Mouse (Mus musculus): ENCODE measurements around the gene Wasf3. TPM values are rescaled to one million over a fixed set of nuclear protein-coding genes. Genes with fewer than 3 reads are reported as not detected.
A peak's percentile ranks its signal among the peaks of the same experiment; 100 is the strongest.

The Wasf3 gene
- polyA plus RNA-seq, 1 experiment from 2014 or later, result 19.0 TPM

- DNase-seq (ENCODE audit: low read depth, low spot score) (no peak), ATAC-seq (no peak)
- ChIA-PET POLR2A (no interaction called here), CTCF (no interaction called here)
- in situ Hi-C loops (cut with MboI; ENCODE audit: low pct_unique_long_range_greater_than_20kb), result no loop called here
- TF ChIP-seq CTCF (IDR thresholded peaks at IDR 0.05), result no peak
- no peaks in the 10 kb centered on the region for H3K27me3 ChIP-seq
These were observed 16.4 kb upstream of the Wasf3 start for GRCm38 (mm10) chr5:146368356-146368755.

- ATAC-seq, result no peak
- CTCF ChIA-PET, result no interaction called here
- DNase-seq (ENCODE audit: low read depth, low spot score), result no peak
- no peak for TF ChIP-seq CTCF (IDR thresholded peaks at IDR 0.05)
- H3K27me3 ChIP-seq, result no peaks in the 10 kb centered on the region
- in situ Hi-C loops (cut with MboI; ENCODE audit: low pct_unique_long_range_greater_than_20kb), result no loop called here
- POLR2A ChIA-PET, result interaction anchor here (1.0 kb wide), 1 partner anchor 19 kb away, joined by 3 read pairs; no protein-coding TSS in a partner anchor
These were observed 15.8 kb upstream of the Wasf3 start for GRCm38 (mm10) chr5:146368971-146369370.

GRCm38 (mm10) chr5:146370794-146371193, 14.0 kb upstream of the Wasf3 start:
- in situ Hi-C loops (cut with MboI; ENCODE audit: low pct_unique_long_range_greater_than_20kb), result no loop called here
- TF ChIP-seq CTCF (IDR thresholded peaks at IDR 0.05), result no peak
- DNase-seq (ENCODE audit: low read depth, low spot score), result no peak
- no peaks in the 10 kb centered on the region for H3K27me3 ChIP-seq
- no peak for ATAC-seq
- CTCF ChIA-PET, result interaction anchor here (1.0 kb wide), 1 partner anchor 14 kb away, joined by 3 read pairs; the partner anchor contains the start of gene Wasf3
- POLR2A ChIA-PET, result no interaction called here

DNA sequence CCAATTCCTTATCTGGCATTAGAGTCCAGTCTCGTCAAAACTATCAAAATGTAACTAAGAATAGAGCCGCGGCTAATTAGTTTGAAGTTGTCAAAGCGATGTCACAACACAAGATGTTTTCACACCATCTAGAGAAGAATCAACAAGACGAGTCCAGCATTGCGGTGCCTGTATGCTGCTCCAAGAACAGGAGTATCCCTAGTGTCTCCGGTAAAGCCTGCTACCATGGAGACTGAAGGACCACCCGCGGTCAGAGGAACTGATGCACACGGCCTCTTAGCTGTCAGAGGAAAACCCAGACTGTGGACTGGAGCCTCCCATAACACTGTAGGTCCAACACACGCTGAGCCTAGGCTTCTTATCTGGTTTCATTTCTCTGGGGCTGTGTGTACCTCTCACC, 11.5 kb upstream of the Wasf3 start:
- ChIA-PET POLR2A (no interaction called here), CTCF (interaction anchor here (0.6 to 1.3 kb wide), 3 partner anchors 9 to 71 kb away, joined by 3 to 4 read pairs (median 4); no protein-coding TSS in a partner anchor)
- DNase-seq (ENCODE audit: low read depth, low spot score), result no peak
- H3K27me3 ChIP-seq, result no peaks in the 10 kb centered on the region
- no peak for TF ChIP-seq CTCF (IDR thresholded peaks at IDR 0.05)
- in situ Hi-C loops (cut with MboI; ENCODE audit: low pct_unique_long_range_greater_than_20kb), result no loop called here
- ATAC-seq, result no peak

DNA sequence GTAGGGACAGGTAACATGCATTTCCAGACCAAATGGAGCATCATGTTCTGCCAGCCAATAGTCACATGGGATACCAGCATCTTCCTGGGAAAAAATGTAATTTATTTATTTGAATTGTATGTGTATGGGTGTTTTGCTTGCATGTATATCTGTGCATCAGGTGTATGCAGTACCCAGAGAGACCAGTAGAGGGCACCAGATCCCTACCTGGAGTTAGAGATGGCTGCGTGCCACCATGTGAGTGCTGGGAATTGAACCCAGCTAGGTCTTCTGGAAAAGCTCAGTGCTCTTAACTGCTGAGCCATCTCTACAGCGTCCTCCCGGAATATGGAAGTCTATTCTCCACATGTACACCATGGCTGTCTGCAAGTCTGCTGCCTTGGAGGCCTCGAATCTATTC, 8.2 kb upstream of the Wasf3 start:
- in situ Hi-C loops (cut with MboI; ENCODE audit: low pct_unique_long_range_greater_than_20kb), result loop anchor here (5.0 to 25.0 kb wide), 2 partner anchors 101 to 486 kb away; no protein-coding TSS in a partner anchor
- DNase-seq (ENCODE audit: low read depth, low spot score) (no peak), ATAC-seq (no peak)
- H3K27me3 ChIP-seq, result peaks cover 10% of the 10 kb centered on the region
- TF ChIP-seq CTCF (IDR thresholded peaks at IDR 0.05), result peak; percentile 77
- ChIA-PET CTCF (no interaction called here), POLR2A (no interaction called here)

GRCm38 (mm10) chr5:146380041-146380440, 4.7 kb upstream of the Wasf3 start:
- CTCF ChIA-PET, result interaction anchor here (1.2 kb wide), 1 partner anchor 41 kb away, joined by 3 read pairs; no protein-coding TSS in a partner anchor
- POLR2A ChIA-PET, result no interaction called here
- TF ChIP-seq CTCF (IDR thresholded peaks at IDR 0.05), result no peak
- ATAC-seq (no peak), DNase-seq (ENCODE audit: low read depth, low spot score) (no peak)
- peaks cover 10% of the 10 kb centered on the region for H3K27me3 ChIP-seq
- in situ Hi-C loops (cut with MboI; ENCODE audit: low pct_unique_long_range_greater_than_20kb), result loop anchor here (25.0 kb wide), 1 partner anchor 482 kb away; no protein-coding TSS in a partner anchor

DNA sequence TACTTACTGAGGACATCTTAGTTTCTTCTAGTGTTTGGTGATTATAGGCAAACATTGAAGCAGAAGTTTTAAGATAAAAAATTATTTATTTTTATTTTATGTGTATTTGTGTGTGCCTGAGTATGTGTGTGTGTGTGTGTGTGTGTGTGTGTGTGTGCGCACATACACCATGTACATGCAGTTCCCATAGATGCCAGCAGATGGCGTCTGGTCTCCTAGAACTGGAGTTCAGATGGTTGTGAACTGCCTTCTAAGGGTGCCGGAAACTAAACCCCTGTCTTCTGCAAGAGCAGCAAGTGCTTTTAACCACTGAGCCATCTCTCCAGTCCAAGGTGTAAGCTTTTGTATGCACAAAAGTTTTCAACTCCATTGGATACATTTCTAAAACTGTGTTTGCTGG, 2.5 kb upstream of the Wasf3 start:
- in situ Hi-C loops (cut with MboI; ENCODE audit: low pct_unique_long_range_greater_than_20kb), result loop anchor here (25.0 kb wide), 1 partner anchor 480 kb away; no protein-coding TSS in a partner anchor
- CTCF ChIA-PET, result interaction anchor here (0.7 to 1.2 kb wide), 4 partner anchors 9 to 183 kb away, joined by 3 to 4 read pairs (median 3); no protein-coding TSS in a partner anchor
- TF ChIP-seq CTCF (IDR thresholded peaks at IDR 0.05), result peak; percentile 58
- H3K27me3 ChIP-seq, result peaks cover 10% of the 10 kb centered on the region
- ATAC-seq (no peak), DNase-seq (ENCODE audit: low read depth, low spot score) (no peak)
- POLR2A ChIA-PET, result interaction anchor here (0.7 kb wide), 1 partner anchor 1307 kb away, joined by 3 read pairs; no protein-coding TSS in a partner anchor

DNA sequence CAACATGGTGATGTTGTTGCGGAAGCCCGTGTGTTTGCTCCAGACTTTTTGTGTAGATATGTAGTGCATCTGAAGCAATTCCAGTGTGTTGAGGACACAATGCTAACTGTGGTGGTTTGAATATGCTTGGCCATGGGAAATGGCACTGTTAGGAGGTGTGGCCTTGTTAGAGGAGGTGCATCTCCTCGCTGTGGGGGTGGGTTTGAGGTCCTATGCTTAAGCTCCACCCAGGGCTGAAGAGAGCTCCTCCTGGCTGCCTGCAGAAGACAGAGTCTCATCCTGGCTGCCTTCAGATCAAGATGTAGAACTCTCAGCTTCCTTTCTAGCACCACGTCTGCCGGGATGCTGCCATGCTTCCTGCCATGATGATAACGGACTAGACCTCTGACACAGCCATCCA, 1.4 kb upstream of the Wasf3 start:
- in situ Hi-C loops (cut with MboI; ENCODE audit: low pct_unique_long_range_greater_than_20kb), result loop anchor here (25.0 kb wide), 1 partner anchor 479 kb away; no protein-coding TSS in a partner anchor
- CTCF ChIA-PET, result interaction anchor here (1.2 kb wide), 1 partner anchor 67 kb away, joined by 3 read pairs; no protein-coding TSS in a partner anchor
- no peak for ATAC-seq

GRCm38 (mm10) chr5:146385989-146386388, 1.2 kb downstream of the Wasf3 start:
- ChIA-PET CTCF (interaction anchor here (1.6 to 2.6 kb wide), 3 partner anchors 8 to 23 kb away, joined by 4 to 11 read pairs (median 4); no protein-coding TSS in a partner anchor), POLR2A (interaction anchor here (0.6 to 1.0 kb wide), 3 partner anchors 10 to 98 kb away, joined by 4 read pairs; no protein-coding TSS in a partner anchor)
- DNase-seq (ENCODE audit: low read depth, low spot score) (no peak), ATAC-seq (no peak)
- H3K27me3 ChIP-seq, result no peaks in the 10 kb centered on the region
- in situ Hi-C loops (cut with MboI; ENCODE audit: low pct_unique_long_range_greater_than_20kb), result loop anchor here (25.0 kb wide), 1 partner anchor 476 kb away; no protein-coding TSS in a partner anchor
- no peak for TF ChIP-seq CTCF (IDR thresholded peaks at IDR 0.05)

More for the DNA sequence above, 1.4 kb upstream of the Wasf3 start:
- no peak for DNase-seq (ENCODE audit: low read depth, low spot score)
- no peak for TF ChIP-seq CTCF (IDR thresholded peaks at IDR 0.05)
- H3K27me3 ChIP-seq, result peaks cover 10% of the 10 kb centered on the region
- POLR2A ChIA-PET, result no interaction called here

DNA sequence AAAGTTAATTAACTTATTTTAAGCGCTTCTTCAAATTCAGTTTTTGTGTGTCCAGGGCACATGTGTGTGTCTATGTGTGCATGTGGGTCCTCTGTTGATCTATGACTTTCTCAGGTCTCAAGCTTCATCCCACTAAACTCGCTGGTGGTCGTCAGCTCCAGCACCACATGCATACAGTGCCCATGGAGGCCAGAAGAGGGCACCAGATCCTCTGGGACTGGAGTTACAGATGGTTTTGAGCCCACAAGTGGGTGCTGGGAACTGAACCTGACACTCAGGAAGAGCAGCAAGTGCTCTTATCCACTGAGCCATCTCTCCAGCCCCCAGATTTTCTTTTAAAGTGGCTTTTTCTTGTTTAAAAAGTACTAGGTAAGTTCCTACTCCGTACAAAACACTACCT, 2.1 kb downstream of the Wasf3 start:
- ChIA-PET POLR2A (no interaction called here), CTCF (interaction anchor here (1.0 to 2.6 kb wide), 2 partner anchors 9 to 11 kb away, joined by 3 to 11 read pairs; no protein-coding TSS in a partner anchor)
- in situ Hi-C loops (cut with MboI; ENCODE audit: low pct_unique_long_range_greater_than_20kb), result loop anchor here (25.0 kb wide), 1 partner anchor 475 kb away; no protein-coding TSS in a partner anchor

DNA sequence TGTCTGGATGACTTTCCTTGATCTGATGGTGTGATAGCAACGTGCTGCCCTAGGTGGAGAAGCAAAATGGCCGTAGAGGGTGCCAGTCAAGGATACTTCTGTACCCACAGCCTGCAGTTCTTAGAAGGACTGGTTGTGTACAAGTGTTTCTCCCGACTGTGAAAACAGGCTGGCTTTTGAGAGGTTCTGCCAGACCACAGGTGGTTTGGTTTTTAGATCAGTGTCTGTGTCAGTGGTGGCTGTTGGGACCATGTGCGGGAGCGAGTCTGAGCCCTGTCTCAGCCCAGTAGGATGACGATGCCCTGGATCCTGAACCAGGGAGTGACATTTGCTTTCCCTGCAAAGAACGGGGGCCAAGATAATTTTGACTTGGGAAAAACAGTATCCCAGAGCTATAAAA, 9.8 kb downstream of the Wasf3 start:
- no peak for ATAC-seq
- no peak for TF ChIP-seq CTCF (IDR thresholded peaks at IDR 0.05)
- POLR2A ChIA-PET, result no interaction called here
- no peak for DNase-seq (ENCODE audit: low read depth, low spot score)
- H3K27me3 ChIP-seq, result no peaks in the 10 kb centered on the region
- CTCF ChIA-PET, result interaction anchor here (0.9 kb wide), 1 partner anchor 9 kb away, joined by 4 read pairs; the partner anchor contains the start of gene Wasf3
- in situ Hi-C loops (cut with MboI; ENCODE audit: low pct_unique_long_range_greater_than_20kb), result loop anchor here (25.0 kb wide), 1 partner anchor 468 kb away; no protein-coding TSS in a partner anchor

More for the DNA sequence above, 2.1 kb downstream of the Wasf3 start:
- peak; percentile 46 for TF ChIP-seq CTCF (IDR thresholded peaks at IDR 0.05)
- H3K27me3 ChIP-seq, result no peaks in the 10 kb centered on the region
- DNase-seq (ENCODE audit: low read depth, low spot score) (no peak), ATAC-seq (no peak)

All from Patski (cell line).